Mouse (Mus musculus) spleen, adult 2 months (tissue): ENCODE data around the gene Clpsl2. TPM values are rescaled to one million over a fixed set of nuclear protein-coding genes. Genes with fewer than 3 reads are reported as not detected.

Experiments used
- DNase-seq, 2 experiments: peaks; one replicate each; pipeline versions ENCODE4 v3.0.0 to v3.0.0-alpha.2; 2012 to 2021; ENCODE audit warnings: low spot score in 2 of 2, low read depth in 1 of 2
- H3K27ac ChIP-seq: fragments of 200-500 bp; 2 replicates; pipeline ENCODE4 v1.5.1; 2012; ENCODE audit warnings: low read length, inconsistent platforms; ENCODE audit not compliant: insufficient read depth
- H3K27me3 ChIP-seq: fragments of 200-500 bp; 2 replicates; pipeline ENCODE4 v1.6.1; 2012; ENCODE audit warnings: mild to moderate bottlenecking, moderate library complexity, low read length, inconsistent platforms; ENCODE audit not compliant: control insufficient read depth, insufficient read depth
- H3K36me3 ChIP-seq: fragments of 200-500 bp; 2 replicates; pipeline ENCODE4 v1.6.1; 2012; ENCODE audit warnings: mild to moderate bottlenecking, low read length, inconsistent platforms; ENCODE audit not compliant: control insufficient read depth, insufficient read depth
- H3K4me1 ChIP-seq: fragments of 200-500 bp; 2 replicates; pipeline ENCODE4 v1.6.1; 2011; ENCODE audit warnings: inconsistent platforms; ENCODE audit not compliant: control insufficient read depth, insufficient read depth, insufficient read length
- H3K4me3 ChIP-seq: fragments of 200-500 bp; 2 replicates; pipeline ENCODE4 v1.5.1; 2011; ENCODE audit warnings: mild to moderate bottlenecking, inconsistent platforms; ENCODE audit not compliant: insufficient read depth, insufficient read length; ENCODE audit errors: extremely low read depth
- CTCF ChIP-seq: fragments of 200-500 bp; IDR thresholded peaks from 2 replicates; pipeline ENCODE4 v1.5.1; 2011; ENCODE audit warnings: mild to moderate bottlenecking, inconsistent platforms; ENCODE audit not compliant: insufficient read depth, insufficient read length, insufficient replicate concordance; ENCODE audit errors: extremely low read depth
- POLR2A ChIP-seq: fragments of 200-500 bp; IDR thresholded peaks from 2 replicates; pipeline ENCODE4 v1.6.1; 2011; ENCODE audit warnings: low read depth, low read length, inconsistent platforms
- WGBS: fragments of 180-500 bp; shearing (Covaris S2); methylation state at CpG from one replicate; pipeline ENCODE4 v1.1.7; 2018; 5-methylcytosine and 5-hydroxymethylcytosine counted together
- polyA plus RNA-seq: library from polyadenylated mRNA; depleted of rRNA; stranded (reverse); fragments of >200 nt; gene quantifications from 2 replicates; pipeline ENCODE4 v1.2.3, GENCODE M21; 2012

The Clpsl2 gene
- polyA plus RNA-seq, 1 experiment: not detected

- Histone ChIP-seq H3K4me3 (no peak overlapping the region; the same call in 1 of the 2 replicates), H3K36me3 (no peaks in the 10 kb centered on the region), H3K27me3 (no peaks in the 10 kb centered on the region), H3K27ac (peak overlapping the region; percentile 98), H3K4me1 (peaks cover 23% of the 10 kb centered on the region; the same call in 1 of the 2 replicates)
- 26% methylated on average over 4 of the region's 4 CpGs for WGBS
- DNase-seq: no peak
- TF ChIP-seq POLR2A: no peak
- no peak for TF ChIP-seq CTCF
These were observed 24.3 kb upstream of the Clpsl2 start for GRCm38 (mm10) chr17:28524831-28525430.

DNA sequence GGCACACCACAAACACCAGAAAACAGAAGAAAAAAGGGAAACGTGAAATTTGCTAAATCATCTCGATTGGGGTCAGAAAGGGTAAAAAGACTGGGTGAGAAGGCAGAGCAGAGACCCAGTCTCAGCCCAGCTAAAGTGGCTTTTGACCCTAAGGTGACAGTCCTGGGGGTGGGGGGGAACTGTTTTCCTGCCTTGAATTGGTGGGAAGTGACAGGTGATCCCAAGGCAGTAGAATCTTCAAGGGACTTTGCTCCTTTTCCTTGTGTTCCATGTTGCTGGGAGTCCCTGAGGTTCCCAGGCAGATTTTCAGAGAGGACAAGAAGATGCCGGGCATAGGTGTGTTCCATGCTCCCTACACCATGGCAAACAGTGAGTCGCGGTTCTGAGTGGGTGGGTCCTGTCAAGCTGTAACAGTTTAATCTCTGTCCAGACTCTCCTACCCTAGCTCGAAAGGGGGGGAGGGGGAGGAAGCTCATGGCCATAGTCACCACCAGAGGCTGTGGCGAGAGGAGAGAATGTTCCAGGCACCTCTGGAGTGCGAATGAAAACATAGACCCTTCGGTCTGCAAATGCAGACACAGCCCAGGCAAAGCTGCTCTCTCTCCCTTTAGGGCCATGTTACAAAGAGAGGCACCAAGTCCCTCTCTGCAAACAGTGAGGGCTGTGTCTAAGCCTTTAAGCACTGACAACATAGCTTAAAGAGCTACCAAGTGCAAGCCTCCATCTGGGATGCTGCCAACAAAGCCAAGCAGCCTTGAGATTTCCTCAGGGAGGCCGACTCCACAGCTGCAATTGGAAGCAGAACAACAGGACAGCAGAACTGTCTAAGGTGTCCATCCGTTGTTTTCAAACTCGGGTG, 21.8 kb upstream of the Clpsl2 start:
- no peak overlapping the region for H3K27ac ChIP-seq
- 23% methylated on average over 12 of the region's 12 CpGs for WGBS

DNA sequence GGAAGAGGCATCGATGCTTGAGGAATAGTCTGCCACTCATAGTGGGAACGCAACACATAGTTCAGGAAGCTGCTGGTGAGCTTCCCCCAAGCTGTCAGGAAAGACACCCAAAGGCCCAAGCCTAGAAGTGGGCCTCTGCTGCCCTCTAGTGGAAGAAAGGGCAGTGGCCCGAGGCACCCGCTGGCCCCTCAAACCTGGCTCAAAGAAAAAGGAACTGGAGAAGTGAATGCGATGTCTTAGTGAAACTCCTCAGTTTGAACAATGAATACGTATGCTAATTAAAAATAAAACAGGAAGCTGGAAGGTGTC, 21.2 kb upstream of the Clpsl2 start:
- TF ChIP-seq POLR2A: no peak
- peak; percentile 99 for TF ChIP-seq CTCF
- Histone ChIP-seq H3K4me3 (no peak overlapping the region), H3K27me3 (no peaks in the 10 kb centered on the region), H3K36me3 (no peaks in the 10 kb centered on the region), H3K27ac (no peak overlapping the region), H3K4me1 (peaks cover 18% of the 10 kb centered on the region; the same call in 1 of the 2 replicates)
- peak; percentile 57 to 89 for DNase-seq
- under 1% methylated on average over 6 of the region's 6 CpGs for WGBS

More for the DNA sequence above, 21.8 kb upstream of the Clpsl2 start:
- no peak for DNase-seq
- Histone ChIP-seq H3K27me3 (no peaks in the 10 kb centered on the region), H3K4me3 (no peak overlapping the region), H3K36me3 (no peaks in the 10 kb centered on the region), H3K4me1 (peaks cover 18% of the 10 kb centered on the region; the same call in 1 of the 2 replicates)
- TF ChIP-seq CTCF: no peak
- TF ChIP-seq POLR2A: no peak

DNA sequence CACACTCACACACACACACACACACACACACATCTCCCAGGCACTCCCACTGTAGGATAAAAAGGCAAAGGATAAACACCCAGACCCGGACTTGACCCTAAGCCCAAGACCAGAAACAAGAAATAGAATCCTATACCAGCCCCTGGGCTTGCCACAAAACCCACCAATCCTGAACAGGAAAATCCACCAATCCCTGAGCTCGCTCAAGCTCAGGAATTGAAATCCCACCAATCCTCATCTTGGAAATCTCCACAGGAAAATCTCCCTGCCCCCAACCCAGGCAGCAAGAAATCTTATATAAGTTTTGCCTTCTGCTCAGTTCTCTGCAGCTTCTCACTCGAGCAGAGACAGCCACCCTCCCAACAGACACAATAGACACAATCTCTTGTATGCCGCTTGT, 20.1 kb upstream of the Clpsl2 start:
- Histone ChIP-seq H3K36me3 (no peaks in the 10 kb centered on the region), H3K27ac (no peak overlapping the region), H3K27me3 (no peaks in the 10 kb centered on the region), H3K4me3 (no peak overlapping the region), H3K4me1 (peaks cover 16% of the 10 kb centered on the region; the same call in 1 of the 2 replicates)
- TF ChIP-seq CTCF (no peak), POLR2A (no peak)
- no peak for DNase-seq
- WGBS: 85% methylated on average over 4 of the region's 4 CpGs

GRCm38 (mm10) chr17:28530506-28530905, 18.7 kb upstream of the Clpsl2 start, which contains the start of gene Armc12:
TSS of gene Armc12 (plus strand) at chr17:28530806.
- H3K4me1 ChIP-seq: peaks cover 5% of the 10 kb centered on the region; the same call in 1 of the 2 replicates
- 91% methylated on average over 6 of the region's 6 CpGs for WGBS
- no peaks in the 10 kb centered on the region for H3K27me3 ChIP-seq
- DNase-seq: no peak
- no peaks in the 10 kb centered on the region for H3K36me3 ChIP-seq
- H3K27ac ChIP-seq: no peak within 1 kb of the TSS
- TF ChIP-seq POLR2A (no peak), CTCF (no peak)
- no peak within 1 kb of the TSS for H3K4me3 ChIP-seq

- H3K4me1 ChIP-seq: peaks cover 4% of the 10 kb centered on the region; the same call in 1 of the 2 replicates
- H3K36me3 ChIP-seq: no peaks in the 10 kb centered on the region
- no peak for DNase-seq
- 47% methylated on average over 18 of the region's 18 CpGs for WGBS
- H3K27me3 ChIP-seq: no peaks in the 10 kb centered on the region
- TF ChIP-seq POLR2A (no peak), CTCF (no peak)
- no peak overlapping the region for H3K27ac ChIP-seq
- H3K4me3 ChIP-seq: no peak overlapping the region
These were observed 17.3 kb upstream of the Clpsl2 start for GRCm38 (mm10) chr17:28531946-28532345.

- TF ChIP-seq CTCF (no peak), POLR2A (no peak)
- Histone ChIP-seq H3K4me3 (no peak overlapping the region), H3K27ac (no peak overlapping the region), H3K36me3 (no peaks in the 10 kb centered on the region), H3K27me3 (no peaks in the 10 kb centered on the region), H3K4me1 (peaks cover 4% of the 10 kb centered on the region; the same call in 1 of the 2 replicates)
- WGBS: 81% methylated on average over 7 of the region's 7 CpGs
- no peak for DNase-seq
These were observed 16.7 kb upstream of the Clpsl2 start for GRCm38 (mm10) chr17:28532557-28532956.
